Mouse (Mus musculus) brain, embryonic 14.5 days (tissue): ENCODE measurements around the gene Relt.

Experiments used
- CTCF ChIP-seq: fragments of 200-500 bp; IDR thresholded peaks from 2 replicates; pipeline ENCODE4 v1.5.1; 2012; ENCODE audit warnings: inconsistent platforms, mild to moderate bottlenecking, moderate library complexity, borderline replicate concordance; ENCODE audit not compliant: insufficient read depth, insufficient read length; ENCODE audit errors: extremely low read depth
- POLR2A ChIP-seq: fragments of 200-500 bp; IDR thresholded peaks from 2 replicates; pipeline ENCODE4 v1.6.1; 2012; ENCODE audit warnings: mild to moderate bottlenecking, inconsistent platforms, borderline replicate concordance; ENCODE audit not compliant: poor library complexity, insufficient read depth, insufficient read length, severe bottlenecking; ENCODE audit errors: extremely low read depth

GRCm38 (mm10) chr7:100875822-100876221, 12.6 kb upstream of the Relt start:
- TF ChIP-seq POLR2A (no peak), CTCF (no peak)
